Mouse (Mus musculus) embryonic facial prominence, embryonic 13.5 days (tissue): ENCODE data around the gene Map3k3. TPM values are rescaled to one million over a fixed set of nuclear protein-coding genes. Genes with fewer than 3 reads are reported as not detected.

Source experiments
- ATAC-seq: fragments of 200-750 bp; cut with Nextera tagmentation; 2 replicates; pipeline ENCODE4 v1.8.0; 2017; ENCODE audit warnings: low read depth; ENCODE audit not compliant: insufficient number of reproducible peaks, insufficient read depth, low FRiP score, low TSS enrichment
- H3K27ac ChIP-seq: fragments of 300-500 bp; sonication (generic); 2 replicates; pipeline ENCODE4 v1.5.1; 2015; ENCODE audit warnings: moderate library complexity, mild to moderate bottlenecking, inconsistent platforms
- H3K27me3 ChIP-seq: fragments of 300-500 bp; sonication (generic); 2 replicates; pipeline ENCODE4 v1.6.1; 2015; ENCODE audit warnings: mild to moderate bottlenecking, inconsistent platforms
- H3K36me3 ChIP-seq: fragments of 300-500 bp; sonication (generic); 2 replicates; pipeline ENCODE4 v1.6.1; 2015; ENCODE audit warnings: mild to moderate bottlenecking, inconsistent platforms
- H3K4me1 ChIP-seq: fragments of 300-500 bp; sonication (generic); 2 replicates; pipeline ENCODE4 v1.6.1; 2015; ENCODE audit warnings: inconsistent platforms
- H3K4me2 ChIP-seq: fragments of 300-500 bp; sonication (generic); 2 replicates; pipeline ENCODE4 v1.6.1; 2015; ENCODE audit warnings: moderate library complexity, mild to moderate bottlenecking, inconsistent platforms
- H3K4me3 ChIP-seq: fragments of 300-500 bp; sonication (generic); 2 replicates; pipeline ENCODE4 v1.5.1; 2015; ENCODE audit warnings: mild to moderate bottlenecking, inconsistent platforms
- H3K9ac ChIP-seq: fragments of 300-500 bp; sonication (generic); 2 replicates; pipeline ENCODE4 v1.6.1; 2015; ENCODE audit warnings: mild to moderate bottlenecking, inconsistent platforms
- H3K9me3 ChIP-seq: fragments of 300-500 bp; sonication (generic); 2 replicates; pipeline ENCODE4 v1.6.1; 2016; ENCODE audit warnings: inconsistent platforms
- WGBS: fragments of 180-500 bp; shearing (Covaris S2); methylation state at CpG from one replicate; pipeline ENCODE4 v1.1.7; 2015; ENCODE audit warnings: mixed read lengths; 5-methylcytosine and 5-hydroxymethylcytosine counted together
- polyA plus RNA-seq: library from polyadenylated mRNA; unstranded; fragments of >200 nt; fragmentation: Nextera tagmentation; extraction: Ambion mirVana; gene quantifications from 2 replicates; pipeline ENCODE4 v1.2.1, GENCODE M21; 2015

Gene Map3k3
- polyA plus RNA-seq, 1 experiment from 2014 or later, result 25.6 TPM

GRCm38 (mm10) chr11:106178036-106178782, 93.8 kb downstream of the Map3k3 start:
- Histone ChIP-seq H3K4me2 (no peak overlapping the region), H3K27me3 (no peaks in the 10 kb centered on the region), H3K36me3 (peaks cover 21% of the 10 kb centered on the region), H3K4me3 (no peak overlapping the region), H3K4me1 (peaks cover 25% of the 10 kb centered on the region), H3K27ac (no peak overlapping the region), H3K9ac (0 out of 2 replicates have a peak overlapping the region, but pooled peaks have one; percentile 6), H3K9me3 (no peaks in the 10 kb centered on the region)
- ATAC-seq, result no peak
- 49% methylated on average over 5 of the region's 5 CpGs for WGBS

GRCm38 (mm10) chr11:106179711-106180448, 95.5 kb downstream of the Map3k3 start:
- Histone ChIP-seq H3K4me3 (no peak overlapping the region), H3K4me1 (peaks cover 22% of the 10 kb centered on the region), H3K9ac (peak overlapping the region; percentile 61), H3K27me3 (no peaks in the 10 kb centered on the region), H3K27ac (peak overlapping the region; percentile 83), H3K36me3 (peaks cover 25% of the 10 kb centered on the region), H3K4me2 (peak overlapping the region; percentile 16; the same call in 1 of the 2 replicates), H3K9me3 (no peaks in the 10 kb centered on the region)
- WGBS, result 29% methylated on average over 7 of the region's 7 CpGs
- ATAC-seq, result no peak

- Histone ChIP-seq H3K9ac (peak overlapping the region; percentile 61), H3K4me1 (peaks cover 20% of the 10 kb centered on the region), H3K36me3 (peaks cover 24% of the 10 kb centered on the region), H3K9me3 (no peaks in the 10 kb centered on the region), H3K27me3 (no peaks in the 10 kb centered on the region), H3K4me3 (no peak overlapping the region), H3K27ac (peak overlapping the region; percentile 83), H3K4me2 (no peak overlapping the region)
- no peak for ATAC-seq
- WGBS, result 86% methylated on average over 2 of the region's 2 CpGs
These were observed 96.0 kb downstream of the Map3k3 start for GRCm38 (mm10) chr11:106180449-106180801.

- no peak overlapping the region for H3K9ac ChIP-seq
- H3K27ac ChIP-seq, result no peak overlapping the region
- H3K4me1 ChIP-seq, result peaks cover 5% of the 10 kb centered on the region
- no peak for ATAC-seq
- no peaks in the 10 kb centered on the region for H3K27me3 ChIP-seq
- peaks cover 12% of the 10 kb centered on the region for H3K36me3 ChIP-seq
- no peak overlapping the region for H3K4me2 ChIP-seq
- H3K9me3 ChIP-seq, result no peaks in the 10 kb centered on the region
- 92% methylated on average over 4 of the region's 4 CpGs for WGBS
- H3K4me3 ChIP-seq, result no peak overlapping the region
These were observed 102.9 kb downstream of the Map3k3 start for GRCm38 (mm10) chr11:106187326-106187725.

- Histone ChIP-seq H3K4me2 (no peak overlapping the region), H3K27me3 (no peaks in the 10 kb centered on the region), H3K4me1 (peaks cover 14% of the 10 kb centered on the region), H3K27ac (no peak overlapping the region), H3K4me3 (no peak overlapping the region; the same call in 1 of the 2 replicates), H3K9ac (no peak overlapping the region), H3K36me3 (peaks cover 5% of the 10 kb centered on the region; the same call in 1 of the 2 replicates), H3K9me3 (no peaks in the 10 kb centered on the region)
- no peak for ATAC-seq
- WGBS, result 94% methylated on average over 3 of the region's 3 CpGs
These were observed 107.3 kb downstream of the Map3k3 start for GRCm38 (mm10) chr11:106191716-106192115.

- Histone ChIP-seq H3K4me2 (peak overlapping the region; percentile 63), H3K4me1 (peaks cover 14% of the 10 kb centered on the region), H3K27ac (no peak overlapping the region), H3K4me3 (peak overlapping the region; percentile 67), H3K27me3 (no peaks in the 10 kb centered on the region), H3K9me3 (no peaks in the 10 kb centered on the region), H3K9ac (peak overlapping the region; percentile 80; the same call in 1 of the 2 replicates), H3K36me3 (peaks cover 11% of the 10 kb centered on the region)
- ATAC-seq, result no peak
- WGBS, result 90% methylated on average over 5 of the region's 5 CpGs
These were observed 107.8 kb downstream of the Map3k3 start for GRCm38 (mm10) chr11:106192241-106192640.

GRCm38 (mm10) chr11:106192657-106193370, 108.4 kb downstream of the Map3k3 start:
- peak; percentile 0; the same call in 1 of the 2 replicates for ATAC-seq
- peaks cover 14% of the 10 kb centered on the region for H3K4me1 ChIP-seq
- no peaks in the 10 kb centered on the region for H3K27me3 ChIP-seq

GRCm38 (mm10) chr11:106193371-106194154, 109.2 kb downstream of the Map3k3 start:
- under 1% methylated on average over 44 of the region's 44 CpGs for WGBS
- H3K9ac ChIP-seq, result peak overlapping the region; percentile 80
- H3K4me1 ChIP-seq, result peaks cover 14% of the 10 kb centered on the region
- peak overlapping the region; percentile 67 for H3K4me3 ChIP-seq
- H3K9me3 ChIP-seq, result no peaks in the 10 kb centered on the region
- peak overlapping the region; percentile 63 for H3K4me2 ChIP-seq
- peak overlapping the region; percentile 90 for H3K27ac ChIP-seq
- no peaks in the 10 kb centered on the region for H3K27me3 ChIP-seq
- peaks cover 24% of the 10 kb centered on the region for H3K36me3 ChIP-seq
- ATAC-seq, result peak; percentile 93

More at GRCm38 (mm10) chr11:106192657-106193370, 108.4 kb downstream of the Map3k3 start:
- peak overlapping the region; percentile 80 for H3K9ac ChIP-seq
- peak overlapping the region; percentile 63 for H3K4me2 ChIP-seq
- peak overlapping the region; percentile 67 for H3K4me3 ChIP-seq
- H3K36me3 ChIP-seq, result peaks cover 16% of the 10 kb centered on the region
- H3K27ac ChIP-seq, result peak overlapping the region; percentile 89
- H3K9me3 ChIP-seq, result no peaks in the 10 kb centered on the region
- WGBS, result 7% methylated on average over 19 of the region's 19 CpGs

- Histone ChIP-seq H3K4me3 (peak overlapping the region; percentile 67), H3K9ac (peak overlapping the region; percentile 78), H3K9me3 (no peaks in the 10 kb centered on the region), H3K4me2 (peak overlapping the region; percentile 63), H3K27me3 (no peaks in the 10 kb centered on the region), H3K27ac (peak overlapping the region; percentile 90), H3K4me1 (peaks cover 14% of the 10 kb centered on the region), H3K36me3 (peaks cover 26% of the 10 kb centered on the region)
- WGBS, result 35% methylated on average over 3 of the region's 3 CpGs
- ATAC-seq, result no peak
These were observed 109.7 kb downstream of the Map3k3 start for GRCm38 (mm10) chr11:106194155-106194541.

GRCm38 (mm10) chr11:106194891-106195290, 110.5 kb downstream of the Map3k3 start:
- no peak for ATAC-seq

GRCm38 (mm10) chr11:106195341-106195740, 110.9 kb downstream of the Map3k3 start:
- Histone ChIP-seq H3K9me3 (no peaks in the 10 kb centered on the region), H3K36me3 (peaks cover 35% of the 10 kb centered on the region), H3K9ac (no peak overlapping the region), H3K4me3 (no peak overlapping the region), H3K27ac (no peak overlapping the region), H3K27me3 (no peaks in the 10 kb centered on the region), H3K4me2 (no peak overlapping the region), H3K4me1 (peaks cover 14% of the 10 kb centered on the region)
- no peak for ATAC-seq

More at GRCm38 (mm10) chr11:106194891-106195290, 110.5 kb downstream of the Map3k3 start:
- H3K4me2 ChIP-seq, result no peak overlapping the region
- H3K36me3 ChIP-seq, result peaks cover 31% of the 10 kb centered on the region
- no peaks in the 10 kb centered on the region for H3K9me3 ChIP-seq
- peaks cover 14% of the 10 kb centered on the region for H3K4me1 ChIP-seq
- no peak overlapping the region for H3K4me3 ChIP-seq
- H3K27me3 ChIP-seq, result no peaks in the 10 kb centered on the region
- H3K27ac ChIP-seq, result no peak overlapping the region
- WGBS, result 90% methylated on average over 7 of the region's 7 CpGs
- no peak overlapping the region for H3K9ac ChIP-seq
